Mouse (Mus musculus) ES-E14 (cell line): Measurements from ENCODE around the gene L3mbtl2. TPM values are rescaled to one million over a fixed set of nuclear protein-coding genes. Genes with fewer than 3 reads are reported as not detected.

Source experiments
- DNase-seq: peaks from one replicate; pipeline ENCODE4 v3.0.0-alpha.2; 2013; ENCODE audit warnings: low read depth, low spot score
- H3K27ac ChIP-seq: 2 replicates; pipeline ENCODE4 v1.5.1; 2012; ENCODE audit warnings: low read depth, mild to moderate bottlenecking, low read length, moderate library complexity, mixed read lengths; ENCODE audit not compliant: poor library complexity, insufficient read depth, severe bottlenecking
- H3K36me3 ChIP-seq: 2 replicates; pipeline ENCODE4 v1.6.1; 2012; ENCODE audit warnings: mild to moderate bottlenecking, low read length, moderate library complexity, mixed read lengths; ENCODE audit not compliant: control insufficient read depth, poor library complexity, insufficient read depth, severe bottlenecking
- H3K4me1 ChIP-seq, 2 experiments: fragments of 150-350 bp in 1 of 2; sonication (generic) in 1 of 2; 2 replicates each; pipeline ENCODE4 v1.6.1; 2012; ENCODE audit warnings: low read length in 2 of 2, mild to moderate bottlenecking in 1 of 2, mixed read lengths in 1 of 2; ENCODE audit not compliant: control insufficient read depth in 2 of 2, insufficient read depth in 2 of 2, poor library complexity in 1 of 2
- H3K4me3 ChIP-seq, 2 experiments: fragments of 150-350 bp in 1 of 2; sonication (generic) in 1 of 2; 2 replicates each; pipeline ENCODE4 v1.5.1; 2012; ENCODE audit warnings: low read length in 2 of 2, low read depth in 1 of 2, mild to moderate bottlenecking in 1 of 2, mixed read lengths in 1 of 2; ENCODE audit not compliant: insufficient read depth in 1 of 2, poor library complexity in 1 of 2, severe bottlenecking in 1 of 2
- H3K9ac ChIP-seq: 2 replicates; pipeline ENCODE4 v1.6.1; 2012; ENCODE audit warnings: low read depth, mild to moderate bottlenecking, low read length, mixed read lengths; ENCODE audit not compliant: poor library complexity, insufficient read depth, severe bottlenecking
- H3K9me3 ChIP-seq: fragments of 150-350 bp; sonication (generic); 2 replicates; pipeline ENCODE4 v1.6.1; 2012; ENCODE audit warnings: low read depth, mild to moderate bottlenecking, low read length; ENCODE audit not compliant: control insufficient read depth, insufficient read depth
- CHD2 ChIP-seq: IDR thresholded peaks from 2 replicates; pipeline ENCODE4 v1.6.1; 2014; ENCODE audit warnings: mild to moderate bottlenecking, low read depth, low read length, inconsistent platforms
- HCFC1 ChIP-seq: IDR thresholded peaks from 2 replicates; pipeline ENCODE4 v1.6.1; 2012; ENCODE audit warnings: low read length, inconsistent platforms, borderline replicate concordance; ENCODE audit not compliant: insufficient read depth
- MAFK ChIP-seq: IDR thresholded peaks from 2 replicates; pipeline ENCODE4 v1.6.1; 2014; ENCODE audit warnings: mild to moderate bottlenecking, low read depth, low read length, inconsistent platforms; ENCODE audit not compliant: insufficient read depth
- ZC3H11A ChIP-seq: IDR thresholded peaks from 2 replicates; pipeline ENCODE4 v1.6.1; 2012; ENCODE audit warnings: low read depth, mild to moderate bottlenecking, inconsistent platforms, low read length, borderline replicate concordance
- ZNF384 ChIP-seq: IDR thresholded peaks from 2 replicates; pipeline ENCODE4 v1.6.1; 2012; ENCODE audit warnings: low read depth, low read length, inconsistent platforms
- in situ Hi-C, 2 experiments: fragments of 600-800 bp; cut with MboI; formaldehyde crosslinking; loops; one replicate each; pipeline ENCODE4 v1.15.1; 2025; ENCODE audit warnings: low sequenced_read_pairs in 2 of 2, inconsistent platforms in 1 of 2; ENCODE audit not compliant: unreplicated experiment in 2 of 2
- total RNA-seq: library from RNA; depleted of rRNA; stranded (reverse); fragments of 300-350 nt; gene quantifications from 2 replicates; pipeline ENCODE4 v1.2.3, GENCODE M21; 2012; rRNA removed

Gene L3mbtl2
- total RNA-seq, 1 experiment = 119 TPM

DNA sequence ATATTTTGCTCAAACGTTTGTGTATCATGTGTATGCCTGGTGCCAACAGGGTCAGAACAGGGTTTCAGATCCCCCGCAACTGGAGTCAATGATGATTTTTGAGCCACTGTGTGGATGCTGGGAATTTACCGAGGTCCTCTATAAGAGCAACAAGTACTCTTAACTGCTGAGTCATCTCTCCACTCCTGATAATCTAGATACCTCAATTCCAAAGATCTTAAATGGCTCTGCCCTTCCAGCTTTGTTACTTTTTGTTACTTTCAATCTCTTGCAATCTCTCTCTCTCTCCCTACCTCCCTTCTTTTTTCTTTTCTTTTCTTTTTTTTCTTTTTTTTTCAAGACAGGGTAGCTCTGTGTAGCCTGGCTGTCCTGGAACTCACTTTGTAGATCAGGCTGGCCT is 71.4 kb downstream of the L3mbtl2 start:
- H3K4me3 ChIP-seq = no peak overlapping the region
- 0 out of 4 replicates have a peak, but pooled peaks cover 0 to 2% of the 10 kb centered on the region in 2 experiments for H3K4me1 ChIP-seq
- TF ChIP-seq HCFC1 (no peak), ZC3H11A (no peak), CHD2 (no peak), ZNF384 (no peak), MAFK (no peak)
- H3K27ac ChIP-seq = no peak overlapping the region
- in situ Hi-C loops = no loop called here
- no peak for DNase-seq
- H3K9ac ChIP-seq = no peak overlapping the region
- H3K36me3 ChIP-seq = no peaks in the 10 kb centered on the region
- H3K9me3 ChIP-seq = no peaks in the 10 kb centered on the region

Other genes starting within 250 kb of the L3mbtl2 start
- 179 and 282 TPM in 2 replicates for gene Rbx1, start 197.6 kb upstream of the L3mbtl2 start, total RNA-seq
- 48.5 and 58.4 TPM in 2 replicates for gene Ep300, start 78.5 kb upstream of the L3mbtl2 start, total RNA-seq
- gene Chadl, start 33.4 kb downstream of the L3mbtl2 start, total RNA-seq = 0.98 and 1.6 TPM in 2 replicates
- 19.0 and 22.5 TPM in 2 replicates for gene Zc3h7b, start 81.2 kb downstream of the L3mbtl2 start, total RNA-seq
- gene Rangap1, start 81.6 kb downstream of the L3mbtl2 start, total RNA-seq = 148 and 178 TPM in 2 replicates
- 20.9 and 25.2 TPM in 2 replicates for gene Tef, start 138.5 kb downstream of the L3mbtl2 start, total RNA-seq
- 16.7 and 20.9 TPM in 2 replicates for gene Tob2, start 194.9 kb downstream of the L3mbtl2 start, total RNA-seq
- gene Phf5a, start 208.0 kb downstream of the L3mbtl2 start, total RNA-seq = 112 and 157 TPM in 2 replicates
- gene Aco2, start 208.4 kb downstream of the L3mbtl2 start, total RNA-seq = 444 and 478 TPM in 2 replicates